Mouse (Mus musculus): Measurements from ENCODE around the gene Syne1.

Syne1 gene

GRCm38 (mm10) chr10:4983919-4984318 is 567.4 kb downstream of the Syne1 start:
- DNase-seq (ENCODE audit: low spot score in 2 of 2) = no peak

- no peak for DNase-seq (ENCODE audit: low spot score in 2 of 2)
These were observed 573.9 kb downstream of the Syne1 start for GRCm38 (mm10) chr10:4977374-4977773.

GRCm38 (mm10) chr10:4976557-4976956 is 574.7 kb downstream of the Syne1 start:
- DNase-seq (ENCODE audit: low spot score in 2 of 2) = no peak

- no peak for DNase-seq (ENCODE audit: low spot score in 2 of 2)
These were observed 577.0 kb downstream of the Syne1 start for GRCm38 (mm10) chr10:4974246-4974645.

- DNase-seq (ENCODE audit: low spot score in 2 of 2) = no peak
These were observed 579.3 kb downstream of the Syne1 start for GRCm38 (mm10) chr10:4972026-4972425.

- DNase-seq (ENCODE audit: low spot score in 2 of 2) = no peak
These were observed 579.7 kb downstream of the Syne1 start for GRCm38 (mm10) chr10:4971586-4971985.

- DNase-seq (ENCODE audit: low spot score in 2 of 2) = no peak
These were observed 580.1 kb downstream of the Syne1 start for GRCm38 (mm10) chr10:4971156-4971555.
